Mouse (Mus musculus): ENCODE results near the gene Pgm3. TPM values are rescaled to one million over a fixed set of nuclear protein-coding genes. Genes with fewer than 3 reads are reported as not detected.

Gene Pgm3
- polyA plus RNA-seq, 1 experiment from 2014 or later = 43.5 TPM

DNA sequence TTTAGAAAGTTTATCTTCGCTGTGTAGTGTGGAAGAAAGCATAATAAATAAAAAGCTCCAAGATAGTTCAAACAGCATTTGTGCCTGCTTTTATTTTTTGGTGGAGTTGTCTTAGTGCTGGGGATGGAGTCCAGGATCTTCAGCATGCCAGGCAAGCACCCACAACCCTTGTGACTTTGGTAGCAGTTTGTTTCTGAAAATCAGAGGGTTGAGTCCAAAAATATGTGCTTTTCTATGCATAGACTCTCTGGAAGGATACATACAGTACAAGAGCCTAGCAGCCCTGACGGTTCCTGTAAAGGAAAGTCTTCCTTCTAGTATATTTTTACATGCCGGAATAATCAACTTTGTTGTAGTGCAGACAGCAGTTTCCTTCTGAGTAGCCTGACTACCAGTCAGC, 20.9 kb downstream of the Pgm3 start:
- no peaks in the 10 kb centered on the region for H3K27me3 ChIP-seq
- H3K9me3 ChIP-seq = no peaks in the 10 kb centered on the region
- H3K4me3 ChIP-seq = no peak overlapping the region
- WGBS = 89% methylated on average over 3 of the region's 3 CpGs
- no peaks in the 10 kb centered on the region for H3K4me1 ChIP-seq (replicated peaks)
- H3K36me3 ChIP-seq = peaks cover 77% of the 10 kb centered on the region
- no peak overlapping the region for H3K27ac ChIP-seq
- no peak overlapping the region for H3K9ac ChIP-seq
- ATAC-seq (ENCODE audit: low FRiP score) = no peak
- no peak overlapping the region for H3K4me2 ChIP-seq

GRCm38 (mm10) chr9:86549637-86550162, 21.9 kb downstream of the Pgm3 start:
- Histone ChIP-seq H3K36me3 (peaks cover 79% of the 10 kb centered on the region), H3K9ac (no peak overlapping the region), H3K9me3 (no peaks in the 10 kb centered on the region), H3K27me3 (no peaks in the 10 kb centered on the region), H3K27ac (no peak overlapping the region), H3K4me3 (no peak overlapping the region), H3K4me2 (no peak overlapping the region), H3K4me1 (replicated peaks) (no peaks in the 10 kb centered on the region)
- no peak for ATAC-seq (ENCODE audit: low FRiP score)
- 93% methylated on average over 5 of the region's 5 CpGs for WGBS

- ATAC-seq (ENCODE audit: low FRiP score) = no peak
- Histone ChIP-seq H3K27me3 (no peaks in the 10 kb centered on the region), H3K4me3 (no peak overlapping the region), H3K4me1 (replicated peaks) (no peaks in the 10 kb centered on the region), H3K4me2 (no peak overlapping the region), H3K9ac (no peak overlapping the region), H3K36me3 (peaks cover 81% of the 10 kb centered on the region), H3K27ac (no peak overlapping the region), H3K9me3 (no peaks in the 10 kb centered on the region)
- WGBS = 84% methylated on average over 1 of the region's 1 CpGs
These were observed 27.1 kb downstream of the Pgm3 start for GRCm38 (mm10) chr9:86544559-86544958.

DNA sequence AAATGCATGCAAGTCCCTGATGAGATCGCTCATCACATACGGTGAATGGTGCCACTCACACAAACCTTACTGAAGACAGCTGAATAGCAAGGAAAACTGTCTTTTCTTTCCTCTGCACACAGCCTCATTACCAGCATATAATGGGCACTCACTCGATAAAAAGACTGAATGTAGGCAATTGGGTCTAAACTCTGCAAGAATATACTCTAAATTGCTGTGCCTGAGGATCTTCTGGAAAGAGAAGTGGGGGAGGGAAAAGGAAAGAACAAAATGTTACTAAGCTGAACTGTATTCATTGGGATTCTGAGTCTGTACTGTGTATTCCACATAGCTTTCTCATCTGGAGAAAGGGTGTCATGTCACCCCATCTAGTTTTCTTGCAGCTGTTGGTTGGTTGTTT, 28.2 kb downstream of the Pgm3 start:
- H3K27ac ChIP-seq = no peak overlapping the region
- H3K4me2 ChIP-seq = no peak overlapping the region
- H3K9ac ChIP-seq = no peak overlapping the region
- H3K27me3 ChIP-seq = no peaks in the 10 kb centered on the region
- no peak overlapping the region for H3K4me3 ChIP-seq
- H3K4me1 ChIP-seq (replicated peaks) = no peaks in the 10 kb centered on the region
- 89% methylated on average over 3 of the region's 3 CpGs for WGBS
- no peak for ATAC-seq (ENCODE audit: low FRiP score)
- H3K9me3 ChIP-seq = no peaks in the 10 kb centered on the region
- peaks cover 72% of the 10 kb centered on the region for H3K36me3 ChIP-seq

- H3K9me3 ChIP-seq = no peaks in the 10 kb centered on the region
- 95% methylated on average over 5 of the region's 5 CpGs for WGBS
- H3K4me1 ChIP-seq (replicated peaks) = no peaks in the 10 kb centered on the region
- H3K36me3 ChIP-seq = peaks cover 61% of the 10 kb centered on the region
- no peak overlapping the region for H3K9ac ChIP-seq
- no peaks in the 10 kb centered on the region for H3K27me3 ChIP-seq
- H3K4me2 ChIP-seq = no peak overlapping the region
- no peak for ATAC-seq (ENCODE audit: low FRiP score)
- no peak overlapping the region for H3K4me3 ChIP-seq
- no peak overlapping the region for H3K27ac ChIP-seq
These were observed 37.6 kb downstream of the Pgm3 start for GRCm38 (mm10) chr9:86534071-86534470.

DNA sequence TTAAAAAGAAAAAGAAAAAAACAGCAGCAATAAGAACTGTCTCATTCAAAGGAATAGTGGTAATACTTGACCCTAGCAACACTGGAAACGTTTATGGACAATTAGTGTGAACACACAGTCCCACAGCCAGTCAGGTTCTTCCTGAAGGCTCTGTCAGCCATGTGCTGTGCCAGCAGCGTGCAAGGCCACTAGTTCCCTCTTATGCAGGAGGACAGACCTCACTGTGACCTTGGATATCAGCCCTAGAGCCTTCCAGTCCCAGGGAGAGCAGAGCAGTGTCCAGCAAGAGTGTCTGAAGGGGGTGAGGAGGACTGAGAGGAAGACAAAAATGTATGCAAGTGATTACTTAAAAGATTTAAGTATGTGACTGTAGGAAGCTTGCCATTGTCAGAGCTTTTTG, 46.0 kb downstream of the Pgm3 start:
- ATAC-seq (ENCODE audit: low FRiP score) = no peak
- Histone ChIP-seq H3K27ac (no peak overlapping the region), H3K9me3 (no peaks in the 10 kb centered on the region), H3K4me1 (replicated peaks) (no peaks in the 10 kb centered on the region), H3K36me3 (peaks cover 65% of the 10 kb centered on the region), H3K4me3 (no peak overlapping the region), H3K9ac (no peak overlapping the region), H3K27me3 (no peaks in the 10 kb centered on the region), H3K4me2 (no peak overlapping the region)
- 62% methylated on average over 2 of the region's 2 CpGs for WGBS

GRCm38 (mm10) chr9:86522335-86522734, 49.3 kb downstream of the Pgm3 start:
- no peak for ATAC-seq (ENCODE audit: low FRiP score)
- Histone ChIP-seq H3K4me1 (replicated peaks) (no peaks in the 10 kb centered on the region), H3K36me3 (peaks cover 67% of the 10 kb centered on the region), H3K4me3 (no peak overlapping the region), H3K27ac (no peak overlapping the region), H3K4me2 (no peak overlapping the region), H3K9ac (no peak overlapping the region), H3K9me3 (no peaks in the 10 kb centered on the region), H3K27me3 (no peaks in the 10 kb centered on the region)

DNA sequence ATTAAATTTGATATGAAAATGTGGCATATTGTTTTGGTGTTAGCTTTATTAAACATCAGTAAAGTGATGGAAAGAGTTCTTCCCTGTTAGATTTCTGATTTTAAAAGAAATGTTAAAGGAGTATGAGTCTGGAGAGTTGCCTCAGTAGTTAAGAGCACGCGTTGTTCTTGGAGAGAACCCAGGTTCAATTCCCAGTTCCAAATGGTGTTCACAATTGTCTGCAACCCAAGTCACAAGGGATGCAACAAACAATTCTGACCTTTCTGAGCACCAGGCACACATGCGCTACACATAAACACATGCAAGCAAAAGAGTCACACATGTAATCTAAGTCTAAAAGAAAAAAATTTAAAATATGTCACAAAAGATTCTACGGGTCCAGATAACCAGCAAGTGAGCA, 56.8 kb downstream of the Pgm3 start:
- Histone ChIP-seq H3K36me3 (peaks cover 73% of the 10 kb centered on the region), H3K4me2 (no peak overlapping the region), H3K4me1 (replicated peaks) (no peaks in the 10 kb centered on the region), H3K27ac (no peak overlapping the region), H3K9me3 (no peaks in the 10 kb centered on the region), H3K4me3 (no peak overlapping the region), H3K9ac (no peak overlapping the region), H3K27me3 (no peaks in the 10 kb centered on the region)
- ATAC-seq (ENCODE audit: low FRiP score) = no peak
- WGBS = 97% methylated on average over 4 of the region's 4 CpGs

DNA sequence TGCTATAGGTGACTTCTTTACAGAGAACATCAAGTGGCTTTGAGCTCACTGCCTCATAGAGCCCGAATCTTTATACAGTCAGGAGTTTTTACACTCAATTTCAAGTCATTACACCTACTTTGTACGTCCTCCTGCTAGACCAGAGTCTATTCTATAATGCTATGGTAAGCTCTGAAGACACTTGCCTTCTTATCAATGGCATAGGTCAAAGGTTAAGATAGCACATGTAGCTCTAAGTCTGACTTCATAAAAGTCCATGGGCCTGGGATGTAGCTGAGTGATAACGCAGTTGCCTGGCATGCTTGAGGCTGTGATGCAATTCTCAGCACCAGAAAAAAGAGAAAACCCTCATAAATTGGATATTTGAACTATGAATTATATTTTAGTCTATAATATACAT, 57.3 kb downstream of the Pgm3 start:
- 87% methylated on average over 3 of the region's 3 CpGs for WGBS
- no peak overlapping the region for H3K9ac ChIP-seq
- H3K4me1 ChIP-seq (replicated peaks) = no peaks in the 10 kb centered on the region
- no peaks in the 10 kb centered on the region for H3K9me3 ChIP-seq
- ATAC-seq (ENCODE audit: low FRiP score) = no peak
- no peaks in the 10 kb centered on the region for H3K27me3 ChIP-seq
- no peak overlapping the region for H3K27ac ChIP-seq
- no peak overlapping the region for H3K4me3 ChIP-seq
- H3K36me3 ChIP-seq = peaks cover 71% of the 10 kb centered on the region
- H3K4me2 ChIP-seq = no peak overlapping the region

DNA sequence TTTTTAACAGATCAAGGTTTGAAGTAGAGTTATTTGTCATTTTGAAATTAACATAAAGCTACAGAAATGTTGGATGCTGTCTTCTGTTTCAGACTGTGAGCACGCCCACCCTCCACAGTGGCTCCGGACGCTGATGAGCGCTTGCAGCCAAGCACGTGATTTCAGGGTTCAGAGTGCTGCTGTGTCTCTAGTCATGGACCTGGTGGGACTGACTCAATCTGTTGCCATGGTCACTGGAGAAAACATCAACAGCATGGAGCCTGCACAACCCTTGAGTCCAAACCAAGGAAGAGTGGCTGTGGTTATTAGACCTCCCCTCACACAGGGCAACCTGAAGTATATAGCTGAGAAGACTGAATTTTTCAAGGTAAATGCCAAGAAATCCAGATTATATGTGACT, 57.9 kb downstream of the Pgm3 start:
- Histone ChIP-seq H3K9me3 (no peaks in the 10 kb centered on the region), H3K4me1 (replicated peaks) (no peaks in the 10 kb centered on the region), H3K9ac (no peak overlapping the region), H3K36me3 (peaks cover 66% of the 10 kb centered on the region), H3K27me3 (no peaks in the 10 kb centered on the region), H3K27ac (no peak overlapping the region), H3K4me3 (no peak overlapping the region), H3K4me2 (no peak overlapping the region)
- ATAC-seq (ENCODE audit: low FRiP score) = no peak
- WGBS = 66% methylated on average over 5 of the region's 5 CpGs

DNA sequence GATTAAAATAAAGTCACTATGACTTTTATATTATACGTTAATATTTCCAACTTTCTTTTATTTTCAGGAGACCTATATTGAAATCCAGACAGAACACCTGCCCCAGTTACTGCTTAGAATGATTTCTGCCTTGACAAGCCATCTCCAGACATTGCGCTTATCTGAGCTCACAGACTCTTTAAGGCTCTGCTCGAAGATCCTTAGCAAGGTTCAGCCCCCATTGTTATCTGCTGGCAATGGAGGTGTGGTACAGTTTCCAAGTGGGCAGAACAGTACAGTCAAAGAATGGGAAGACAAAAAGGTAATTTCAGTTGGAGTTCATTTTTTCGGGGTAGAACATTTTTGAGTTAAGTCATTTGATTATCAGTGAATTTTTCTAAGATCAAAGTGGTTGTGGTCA, 64.2 kb downstream of the Pgm3 start:
- Histone ChIP-seq H3K27me3 (no peaks in the 10 kb centered on the region), H3K4me3 (no peak overlapping the region), H3K9me3 (no peaks in the 10 kb centered on the region), H3K9ac (no peak overlapping the region), H3K4me1 (replicated peaks) (no peaks in the 10 kb centered on the region), H3K27ac (no peak overlapping the region), H3K4me2 (no peak overlapping the region), H3K36me3 (peaks cover 42% of the 10 kb centered on the region)
- 91% methylated on average over 4 of the region's 4 CpGs for WGBS
- no peak for ATAC-seq (ENCODE audit: low FRiP score)

Measured in hindbrain, embryonic 13.5 days (tissue).